Mouse (Mus musculus): Measurements from ENCODE around the gene Cntnap4.

DNA sequence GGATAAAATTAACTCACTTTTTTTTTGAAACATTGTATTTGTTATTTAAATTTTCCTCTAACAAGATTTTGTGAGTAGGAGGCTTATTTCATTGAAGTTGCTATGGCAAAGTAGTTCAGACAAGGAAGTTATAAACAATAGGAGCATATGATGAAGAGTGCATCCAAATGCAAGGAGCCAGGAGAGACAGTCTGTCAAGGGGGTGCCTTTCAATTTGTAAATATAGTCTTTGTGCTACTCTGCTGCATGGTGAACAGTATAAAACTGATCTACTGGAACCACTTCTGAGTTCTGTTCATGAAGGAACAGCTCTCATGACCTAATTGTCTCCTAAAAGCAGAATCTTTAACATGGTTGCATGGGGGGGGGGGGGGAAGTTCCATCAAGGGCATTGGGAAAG is 352.3 kb downstream of the Cntnap4 start:
- TF ChIP-seq POLR2A (IDR thresholded peaks at IDR 0.05; ENCODE audit: low read depth, low read length) (no peak), HCFC1 (IDR thresholded peaks at IDR 0.05; ENCODE audit: low read depth, low read length) (no peak), EP300 (IDR thresholded peaks at IDR 0.05; ENCODE audit: low read length) (no peak), ELF1 (IDR thresholded peaks at IDR 0.05; ENCODE audit: low read depth, low read length) (no peak), SMC3 (IDR thresholded peaks at IDR 0.05; ENCODE audit: low read depth, low read length) (no peak), USF1 (IDR thresholded peaks at IDR 0.05; ENCODE audit: low read depth, low read length) (no peak)
